Mouse (Mus musculus) limb, embryonic 11.5 days (tissue): ENCODE results near the gene Cfap58. TPM values are rescaled to one million over a fixed set of nuclear protein-coding genes. Genes with fewer than 3 reads are reported as not detected.

Experiments
- ATAC-seq: fragments of 200-750 bp; cut with Nextera tagmentation; 2 replicates; pipeline ENCODE4 v1.8.0; 2017; ENCODE audit warnings: low read depth; ENCODE audit not compliant: insufficient number of reproducible peaks, low FRiP score, low TSS enrichment
- DNase-seq: peaks from one replicate; pipeline ENCODE4 v3.0.0-alpha.2; 2015; ENCODE audit warnings: low spot score
- H3K27ac ChIP-seq: fragments of 300-500 bp; sonication (generic); replicated peaks from 2 replicates; pipeline ENCODE4 v1.5.1; 2014; ENCODE audit warnings: low read depth, mild to moderate bottlenecking, low read length
- H3K27me3 ChIP-seq: fragments of 300-500 bp; sonication (generic); 2 replicates; pipeline ENCODE4 v1.6.1; 2014; ENCODE audit warnings: mild to moderate bottlenecking, low read length, mixed read lengths; ENCODE audit not compliant: control insufficient read depth, insufficient read depth
- H3K36me3 ChIP-seq: fragments of 300-500 bp; sonication (generic); 2 replicates; pipeline ENCODE4 v1.6.1; 2014; ENCODE audit warnings: mild to moderate bottlenecking, low read length, moderate library complexity, mixed read lengths; ENCODE audit not compliant: control insufficient read depth, insufficient read depth
- H3K4me1 ChIP-seq: fragments of 300-500 bp; sonication (generic); 2 replicates; pipeline ENCODE4 v1.6.1; 2014; ENCODE audit warnings: low read length, mixed read lengths; ENCODE audit not compliant: control insufficient read depth, insufficient read depth
- H3K4me2 ChIP-seq: fragments of 300-500 bp; sonication (generic); 2 replicates; pipeline ENCODE4 v1.6.1; 2014; ENCODE audit warnings: low read depth, mild to moderate bottlenecking, moderate library complexity; ENCODE audit not compliant: severe bottlenecking
- H3K4me3 ChIP-seq: fragments of 300-500 bp; sonication (generic); 2 replicates; pipeline ENCODE4 v1.5.1; 2014; ENCODE audit warnings: low read depth, low read length
- H3K9ac ChIP-seq: fragments of 300-500 bp; sonication (generic); 2 replicates; pipeline ENCODE4 v1.6.1; 2014; ENCODE audit warnings: mild to moderate bottlenecking, low read length
- H3K9me3 ChIP-seq: fragments of 300-500 bp; sonication (generic); 2 replicates; pipeline ENCODE4 v1.6.1; 2016; ENCODE audit warnings: low read length; ENCODE audit not compliant: control insufficient read depth
- WGBS: fragments of 180-500 bp; shearing (Covaris S2); extraction: QIAGEN DNeasy Blood & Tissue Kit; methylation state at CpG from one replicate; pipeline ENCODE4 v1.1.7; 2014; 5-methylcytosine and 5-hydroxymethylcytosine counted together
- microRNA-seq: library from miRNA; unstranded; fragments of <30 nt; microRNA quantifications from one replicate; pipeline ENCODE4, GENCODE M21; 2016
- polyA plus RNA-seq: library from polyadenylated mRNA; unstranded; fragments of >200 nt; fragmentation: Nextera tagmentation; extraction: Ambion mirVana; gene quantifications from 2 replicates; pipeline ENCODE4 v1.2.1, GENCODE M21; 2014

The Cfap58 gene
- polyA plus RNA-seq, 1 experiment from 2014 or later: 0.09 TPM

DNA sequence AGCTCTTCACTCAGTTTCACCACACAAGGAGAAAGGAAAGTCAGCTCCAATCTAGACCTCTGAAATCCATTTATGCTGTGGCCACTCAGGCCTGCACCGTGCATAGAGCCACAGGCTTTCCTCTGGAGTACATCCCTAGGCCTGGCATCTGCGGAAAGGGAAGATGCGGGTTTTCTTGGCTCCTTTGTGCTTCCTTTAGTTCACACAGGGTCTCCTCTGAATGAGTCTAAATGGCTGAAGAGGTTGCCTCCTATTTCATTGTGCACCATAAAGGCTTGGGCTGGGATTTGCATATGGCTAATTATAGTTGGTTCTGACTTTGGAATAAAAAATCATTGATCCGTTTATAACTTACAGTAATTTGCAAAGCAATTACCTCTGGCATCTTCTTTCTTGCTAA, 144.0 kb downstream of the Cfap58 start:
- Histone ChIP-seq H3K9ac (no peak overlapping the region), H3K36me3 (no peaks in the 10 kb centered on the region), H3K4me3 (no peak overlapping the region), H3K27me3 (no peaks in the 10 kb centered on the region), H3K27ac (no peak overlapping the region), H3K9me3 (no peaks in the 10 kb centered on the region), H3K4me2 (no peak overlapping the region), H3K4me1 (peaks cover 3% of the 10 kb centered on the region; the same call in 1 of the 2 replicates)
- 92% methylated on average over 4 of the region's 4 CpGs for WGBS
- DNase-seq: no peak
- no peak for ATAC-seq

Small RNA genes within 50 kb of the gene (microRNA-seq; reads per million reads assigned to microRNA genes)
- not detected for gene Gm22240

Other genes starting within 250 kb of the Cfap58 start
- 2.4 and 3.3 TPM in 2 replicates for gene Col17a1, start 245.6 kb upstream of the Cfap58 start, polyA plus RNA-seq
- gene Sfr1, start 206.0 kb upstream of the Cfap58 start, polyA plus RNA-seq: 311 and 312 TPM in 2 replicates
- 232 and 249 TPM in 2 replicates for gene Gsto1, start 82.7 kb upstream of the Cfap58 start, polyA plus RNA-seq
- gene Gsto2, start 72.1 kb upstream of the Cfap58 start, polyA plus RNA-seq: 0.78 and 1.1 TPM in 2 replicates
- 0.04 and 0.27 TPM in 2 replicates for gene Cfap43, start 18.4 kb upstream of the Cfap58 start, polyA plus RNA-seq
- gene Itprip, start 18.4 kb upstream of the Cfap58 start, polyA plus RNA-seq: 20.0 and 20.3 TPM in 2 replicates